Mouse (Mus musculus): Measurements from ENCODE around the gene Usp46.

The Usp46 gene

GRCm38 (mm10) chr5:73953066-73953614 lies 115.1 kb downstream of the Usp46 start:
- DNase-seq (ENCODE audit: low read depth, low spot score) = no peak

- no peak for DNase-seq (ENCODE audit: low read depth, low spot score)
Measured at GRCm38 (mm10) chr5:73951649-73952000, 116.6 kb downstream of the Usp46 start.

- no peak for DNase-seq (ENCODE audit: low read depth, low spot score)
Measured at GRCm38 (mm10) chr5:73950809-73951648, 117.2 kb downstream of the Usp46 start.

Measured in brain, embryonic 18.5 days (tissue).